Mouse (Mus musculus) lung, postnatal 0 days (tissue): ENCODE results near the gene Ctdnep1.

Experiments used
- CTCF ChIP-seq: IDR thresholded peaks from 2 replicates; pipeline ENCODE4 v1.5.1; 2016; ENCODE audit warnings: antibody characterized with exemption, mild to moderate bottlenecking
- EP300 ChIP-seq: IDR thresholded peaks from 2 replicates; pipeline ENCODE4 v1.6.1; 2016; ENCODE audit warnings: antibody characterized with exemption, mild to moderate bottlenecking, control low read depth

DNA sequence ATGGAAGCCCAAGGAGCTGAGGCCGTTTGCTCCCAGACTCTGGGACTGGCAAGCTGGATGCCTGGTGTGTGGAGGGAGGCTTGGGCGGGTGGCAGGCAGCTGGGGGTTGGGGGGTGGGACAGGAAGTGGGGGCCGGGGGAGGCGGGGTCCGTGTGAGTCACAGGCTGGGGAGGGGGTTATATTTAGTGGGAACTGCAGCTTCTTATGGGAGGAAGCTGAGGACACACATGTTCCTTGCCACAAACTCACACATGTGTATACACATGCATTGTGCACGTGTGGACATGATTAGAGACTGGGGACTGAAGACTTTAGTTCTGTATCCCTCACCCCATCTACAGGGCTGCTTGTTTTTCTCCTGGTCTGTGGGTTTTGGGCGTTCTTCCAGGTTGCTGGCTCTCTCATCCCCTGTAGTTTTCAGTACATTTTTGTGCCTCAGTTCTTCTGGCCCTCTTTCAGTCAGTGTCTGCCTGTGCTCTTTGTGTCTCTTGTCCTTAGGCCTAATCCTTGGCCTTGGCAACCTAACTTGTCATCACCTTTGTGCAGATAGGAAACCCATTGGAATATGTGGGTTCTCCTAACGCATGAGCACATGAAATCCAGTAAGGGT, 39.2 kb downstream of the Ctdnep1 start:
- TF ChIP-seq CTCF = no peak
- TF ChIP-seq EP300 = no peak
